Mouse (Mus musculus): ENCODE data around the gene Il1b.

The Il1b gene

DNA sequence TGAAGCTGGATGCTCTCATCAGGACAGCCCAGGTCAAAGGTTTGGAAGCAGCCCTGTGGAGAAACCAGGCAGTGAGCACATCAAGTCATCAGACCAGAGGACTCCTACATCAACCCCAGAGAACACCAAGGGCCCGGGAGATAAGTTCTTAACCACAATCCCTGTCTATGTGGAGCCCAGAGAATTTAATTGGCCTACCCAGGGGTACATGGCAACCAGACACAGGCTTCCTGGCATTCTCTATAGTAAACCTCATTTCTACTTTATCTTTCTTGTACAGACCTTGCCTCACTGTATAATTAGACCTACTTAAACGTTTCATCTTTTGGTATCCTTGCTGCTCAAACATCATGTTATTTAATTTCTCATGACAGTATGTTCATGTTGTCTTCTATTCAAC is 2.8 kb downstream of the Il1b start:
- no peak for DNase-seq

DNA sequence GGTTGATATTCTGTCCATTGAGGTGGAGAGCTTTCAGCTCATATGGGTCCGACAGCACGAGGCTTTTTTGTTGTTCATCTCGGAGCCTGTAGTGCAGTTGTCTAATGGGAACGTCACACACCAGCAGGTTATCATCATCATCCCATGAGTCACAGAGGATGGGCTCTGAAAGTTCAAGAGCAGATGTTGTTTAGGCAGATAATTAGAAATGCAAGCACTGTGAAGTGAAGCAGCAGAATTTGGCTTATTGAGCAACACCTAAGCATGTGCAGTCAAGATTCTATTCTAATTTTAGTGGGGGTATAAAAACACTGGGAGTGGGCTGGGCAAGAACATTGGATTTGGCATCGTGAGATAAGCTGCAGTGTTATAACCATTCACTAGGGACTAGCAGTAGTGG is 3.7 kb downstream of the Il1b start:
- no peak for DNase-seq

GRCm38 (mm10) chr2:129360975-129361560 is 9.9 kb downstream of the Il1b start:
- DNase-seq = no peak

- peak; percentile 3 for DNase-seq
These were observed 10.7 kb downstream of the Il1b start for GRCm38 (mm10) chr2:129360197-129360596.

GRCm38 (mm10) chr2:129338138-129338621 is 32.8 kb downstream of the Il1b start:
- DNase-seq = no peak

- DNase-seq = no peak
These were observed 37.5 kb downstream of the Il1b start for GRCm38 (mm10) chr2:129333471-129333870.

- DNase-seq = no peak
These were observed 40.4 kb downstream of the Il1b start for GRCm38 (mm10) chr2:129330540-129330939.

DNA sequence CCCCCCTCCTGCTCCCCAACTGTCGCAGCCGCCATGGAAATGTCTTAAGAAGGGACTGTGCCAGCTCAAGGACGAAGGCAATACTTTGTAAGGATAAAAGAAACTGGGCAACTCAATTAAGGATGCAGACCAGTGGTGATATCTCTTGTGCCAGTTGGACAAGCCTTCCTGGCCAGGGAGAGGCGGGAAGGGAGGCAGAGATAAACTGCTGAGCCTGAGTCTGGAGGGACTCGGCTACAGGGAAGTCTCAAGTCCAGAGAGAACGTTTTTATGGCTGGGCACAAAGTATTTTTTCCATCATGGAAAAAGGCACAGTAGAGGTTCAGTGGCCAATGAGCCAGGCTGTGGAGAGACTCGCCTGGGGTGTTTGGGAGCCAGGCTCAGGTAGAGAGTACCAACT is 40.9 kb downstream of the Il1b start:
- DNase-seq = no peak

GRCm38 (mm10) chr2:129328238-129328637 is 42.7 kb downstream of the Il1b start:
- no peak for DNase-seq

DNA sequence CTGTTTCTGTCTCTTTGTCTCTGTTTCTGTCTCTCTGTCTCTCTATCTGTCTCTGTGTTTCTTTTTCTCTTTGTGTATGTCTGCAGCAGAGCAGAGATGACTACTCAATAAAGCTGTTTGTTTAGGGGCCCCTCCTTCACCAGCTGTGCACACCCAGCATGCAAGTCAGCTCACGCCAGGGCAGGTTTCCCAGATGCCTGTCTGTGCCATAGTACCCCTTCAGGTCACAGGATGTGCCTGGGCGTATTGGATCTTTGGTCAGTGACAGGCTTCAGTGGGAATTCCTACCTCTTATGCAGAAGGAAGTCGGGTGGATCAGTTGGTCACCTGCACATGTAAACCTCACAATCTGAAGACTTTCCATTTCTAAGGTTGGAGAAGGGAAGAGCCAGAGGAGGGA is 46.7 kb downstream of the Il1b start:
- DNase-seq = no peak

DNA sequence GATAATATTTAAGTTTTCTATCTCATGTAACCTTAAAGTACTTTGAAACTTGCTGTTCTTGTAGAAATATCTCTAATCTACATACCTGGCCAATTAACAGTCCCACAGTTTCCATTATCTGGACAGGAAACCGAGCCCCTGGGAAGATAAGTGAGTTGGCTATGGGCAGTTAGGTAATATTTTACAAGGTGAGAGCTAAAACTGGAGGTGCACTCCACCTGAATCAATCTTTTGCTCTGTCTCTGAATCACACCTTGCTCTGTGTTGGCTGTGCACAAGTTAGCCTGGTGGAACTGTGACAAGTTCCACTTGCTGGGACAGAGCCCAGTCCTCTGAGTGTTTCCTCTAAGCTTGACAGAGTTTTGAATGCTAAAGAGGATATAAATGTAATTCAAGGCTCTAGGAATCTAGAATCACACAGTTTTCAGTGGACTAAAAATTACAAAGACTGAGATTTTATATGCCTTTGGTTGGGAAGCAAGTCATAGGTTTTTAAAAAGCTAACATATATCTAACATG is 48.8 kb downstream of the Il1b start:
- no peak for DNase-seq

DNA sequence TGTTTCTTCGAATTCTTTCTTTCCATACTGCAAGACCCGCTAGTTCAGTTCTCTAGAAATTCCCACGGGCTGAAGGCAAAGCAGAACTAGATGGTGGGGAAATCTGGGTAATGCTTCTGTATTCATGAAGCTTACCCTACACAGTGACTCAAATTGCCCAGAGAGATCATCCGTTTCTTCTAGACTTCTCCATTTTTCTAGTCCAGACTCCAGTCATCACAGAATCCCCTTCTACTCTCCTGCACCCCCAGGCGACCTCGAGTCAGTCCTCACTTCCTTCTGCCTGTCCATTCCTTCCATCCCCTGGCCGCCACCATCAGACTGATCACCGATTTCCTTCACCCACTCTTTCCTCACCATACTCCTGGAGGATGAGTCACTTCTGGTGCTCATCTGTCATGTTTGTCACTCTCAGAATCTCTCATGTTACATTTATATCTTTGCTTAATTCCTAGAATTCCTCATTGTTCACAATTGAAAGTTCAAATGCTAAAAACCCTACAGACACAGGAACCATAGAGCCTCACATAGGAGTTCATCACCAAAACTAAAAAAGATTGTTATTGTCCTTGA is 50.8 kb downstream of the Il1b start:
- DNase-seq = no peak

GRCm38 (mm10) chr2:129315831-129316230 is 55.1 kb downstream of the Il1b start:
- DNase-seq = no peak

DNA sequence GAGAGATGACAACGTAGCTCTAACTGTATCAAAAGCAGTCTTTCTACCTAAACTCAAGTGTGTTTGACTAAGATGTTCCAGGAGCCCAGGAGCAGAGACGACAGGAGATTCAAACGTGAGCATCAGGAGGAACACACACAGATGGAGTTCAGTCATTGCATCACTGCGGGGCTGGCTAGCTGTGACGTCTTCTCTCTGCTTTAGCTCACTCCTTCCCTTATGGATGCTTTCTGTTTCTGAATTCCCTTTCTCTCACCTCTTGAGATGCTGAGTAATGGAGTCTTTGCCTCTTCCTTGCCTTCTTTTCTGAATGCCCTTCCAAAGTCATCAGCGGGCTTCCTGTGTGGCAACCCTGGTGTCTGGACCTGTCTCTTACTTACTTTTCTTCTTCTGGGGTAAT is 56.1 kb downstream of the Il1b start:
- no peak for DNase-seq
